Mouse (Mus musculus) bone marrow macrophage, adult 2 months (primary cell): ENCODE measurements around the gene Gm42674.

Experiments used
- CTCF ChIP-seq: IDR thresholded peaks from 2 replicates; pipeline ENCODE4 v1.5.1; 2012; ENCODE audit warnings: low read depth, mild to moderate bottlenecking, low read length, moderate library complexity
- POLR2A ChIP-seq: IDR thresholded peaks from 2 replicates; pipeline ENCODE4 v1.6.1; 2012; ENCODE audit warnings: mild to moderate bottlenecking, low read depth, low read length, borderline replicate concordance

DNA sequence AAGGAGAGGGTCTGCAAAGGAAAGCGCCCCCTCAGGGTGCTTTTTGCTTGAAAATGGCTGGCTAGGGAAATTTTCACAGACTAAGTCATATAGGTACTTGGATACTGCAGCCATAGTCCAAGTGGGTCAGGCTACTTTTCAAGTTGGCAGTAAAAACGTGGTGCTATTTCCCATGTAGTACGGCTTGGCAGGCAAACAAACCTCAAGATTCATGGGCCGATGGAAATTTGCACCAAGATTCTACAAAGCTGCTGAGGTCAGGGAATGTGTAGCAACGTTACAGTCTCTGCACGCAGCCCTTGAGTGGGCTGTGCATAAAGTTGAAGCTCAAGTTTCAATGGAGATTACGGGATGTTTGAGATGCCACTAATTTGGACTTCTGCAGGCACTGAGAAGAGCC, 22.3 kb upstream of the Gm42674 start:
- TF ChIP-seq CTCF (no peak), POLR2A (no peak)
